Mouse (Mus musculus): ENCODE measurements around the gene Trhr2.
"Not testable (repeated sequence)": the region's sequence is repeated elsewhere in the genome, so short reads cannot be mapped to it uniquely, and the experiment has no call there.

Trhr2 gene

GRCm38 (mm10) chr8:122332753-122333506 is 27.6 kb downstream of the Trhr2 start:
- DNase-seq (ENCODE audit: low spot score in 2 of 2): peak; percentile 81 to 86

- no peak for DNase-seq (ENCODE audit: low spot score in 2 of 2)
Observed at GRCm38 (mm10) chr8:122331134-122331523, 29.4 kb downstream of the Trhr2 start.

- no peak for DNase-seq (ENCODE audit: low spot score in 2 of 2)
Observed at GRCm38 (mm10) chr8:122330446-122331133, 30.0 kb downstream of the Trhr2 start.

GRCm38 (mm10) chr8:122329553-122330239 is 30.9 kb downstream of the Trhr2 start:
- DNase-seq (ENCODE audit: low spot score in 2 of 2): no peak

- DNase-seq (ENCODE audit: low spot score in 2 of 2): no peak
Observed at GRCm38 (mm10) chr8:122329072-122329471, 31.5 kb downstream of the Trhr2 start.

- DNase-seq (ENCODE audit: low spot score in 2 of 2): no peak
Observed at GRCm38 (mm10) chr8:122326114-122326542, 34.4 kb downstream of the Trhr2 start.

GRCm38 (mm10) chr8:122325196-122325595 is 35.4 kb downstream of the Trhr2 start:
- DNase-seq (ENCODE audit: low spot score in 2 of 2): no peak

- DNase-seq (ENCODE audit: low spot score in 2 of 2): not testable (repeated sequence)
Observed at GRCm38 (mm10) chr8:122323951-122324402, 36.6 kb downstream of the Trhr2 start.

GRCm38 (mm10) chr8:122322792-122323191 is 37.8 kb downstream of the Trhr2 start:
- no peak for DNase-seq (ENCODE audit: low spot score in 2 of 2)

- no peak for DNase-seq (ENCODE audit: low spot score in 2 of 2)
Observed at GRCm38 (mm10) chr8:122322126-122322525, 38.4 kb downstream of the Trhr2 start.

- DNase-seq (ENCODE audit: low spot score in 2 of 2): no peak
Observed at GRCm38 (mm10) chr8:122321455-122321921, 39.1 kb downstream of the Trhr2 start.

GRCm38 (mm10) chr8:122320541-122320940 is 40.0 kb downstream of the Trhr2 start:
- no peak for DNase-seq (ENCODE audit: low spot score in 2 of 2)

- no peak for DNase-seq (ENCODE audit: low spot score in 2 of 2)
Observed at GRCm38 (mm10) chr8:122319708-122320075, 40.9 kb downstream of the Trhr2 start.

- no peak for DNase-seq (ENCODE audit: low spot score in 2 of 2)
Observed at GRCm38 (mm10) chr8:122319045-122319707, 41.4 kb downstream of the Trhr2 start.

GRCm38 (mm10) chr8:122317918-122318475 is 42.5 kb downstream of the Trhr2 start:
- DNase-seq (ENCODE audit: low spot score in 2 of 2): no peak

- DNase-seq (ENCODE audit: low spot score in 2 of 2): no peak
Observed at GRCm38 (mm10) chr8:122316402-122316801, 44.1 kb downstream of the Trhr2 start.

- no peak for DNase-seq (ENCODE audit: low spot score in 2 of 2)
Observed at GRCm38 (mm10) chr8:122314899-122315496, 45.5 kb downstream of the Trhr2 start.

GRCm38 (mm10) chr8:122313310-122313709 is 47.2 kb downstream of the Trhr2 start:
- no peak for DNase-seq (ENCODE audit: low spot score in 2 of 2)

GRCm38 (mm10) chr8:122312553-122312952 is 48.0 kb downstream of the Trhr2 start:
- DNase-seq (ENCODE audit: low spot score in 2 of 2): no peak

GRCm38 (mm10) chr8:122311115-122311514 is 49.4 kb downstream of the Trhr2 start:
- no peak for DNase-seq (ENCODE audit: low spot score in 2 of 2)

GRCm38 (mm10) chr8:122309272-122309671 is 51.3 kb downstream of the Trhr2 start:
- no peak for DNase-seq (ENCODE audit: low spot score in 2 of 2)

Measured in frontal cortex, postnatal 25 days (tissue).